Mouse (Mus musculus): ENCODE results near the gene Aste1. TPM values are rescaled to one million over a fixed set of nuclear protein-coding genes. Genes with fewer than 3 reads are reported as not detected.

Gene Aste1
- total RNA-seq, 2 experiments from 2014 or later, result 7.2 to 7.4 TPM

Other genes starting within 250 kb of the Aste1 start
- not detected for gene Nek11, start 132 bp downstream of the Aste1 start, total RNA-seq (2021)
- gene Atp2c1, start 131.9 kb downstream of the Aste1 start, total RNA-seq (2021), result 10 to 100 TPM; 58.6 to 65.0 TPM
- gene Pik3r4, start 247.6 kb downstream of the Aste1 start, total RNA-seq (2021), result 10 to 100 TPM; 18.0 to 21.4 TPM

Data from heart, adult 18-20 months (tissue).